ENCODE assay signal across 38 mouse cellular contexts in genomic region chrX:85292781-85293180, GRCm38 (mm10). TPM values are rescaled to one million over a fixed set of nuclear protein-coding genes. Genes with fewer than 3 reads are reported as not detected.
DNase-seq lines count a peak whose midpoint lies in the region; TF ChIP-seq lines count a peak whose summit lies in the region.
"Had no signal": no experiment of that assay in that cellular context is flagged by ENCODE, and none has a peak within 500 bp of the region (broad histone marks: within the 10 kb centered on the region; RNA-seq: fewer than 3 reads in every experiment).

No protein-coding gene starts in this region.

- H3K27me3 ChIP-seq in thymus, adult 2 months (ENCODE audit: control insufficient read depth, insufficient read depth, low read length): no peaks in the 10 kb centered on the region
- H3K27me3 ChIP-seq: heart, embryonic 12.5 days; hindbrain, embryonic 15.5 days; liver, embryonic 12.5 days; midbrain, embryonic 12.5 days; neural tube, embryonic 12.5 days had no signal

- 61% methylated on average over 5 of the region's 5 CpGs for WGBS in thymus, adult 2 months

- TF ChIP-seq POLR2A in thymus, adult 2 months (IDR thresholded peaks at IDR 0.05; ENCODE audit: control insufficient read depth, extremely low read depth, insufficient read depth, low read length, poor library complexity): no peak

- H3K36me3 ChIP-seq in thymus, adult 2 months (ENCODE audit: control insufficient read depth, insufficient read depth, low read length): no peaks in the 10 kb centered on the region
- H3K36me3 ChIP-seq: G1E; heart, embryonic 12.5 days; hindbrain, embryonic 15.5 days; liver, embryonic 12.5 days; midbrain, embryonic 12.5 days; neural tube, embryonic 12.5 days had no signal

- peaks cover 15% of the 10 kb centered on the region for H3K4me1 ChIP-seq in thymus, adult 2 months (replicated peaks; ENCODE audit: control insufficient read depth, insufficient read depth, low read length)
- H3K4me1 ChIP-seq in brown adipose tissue, adult 24 weeks (ENCODE audit: control insufficient read depth, insufficient read depth, insufficient read length, low read length): no peaks in the 10 kb centered on the region
- H3K4me1 ChIP-seq: heart, embryonic 12.5 days; hindbrain, embryonic 15.5 days; liver, embryonic 12.5 days; megakaryocyte, embryonic 14.5 days; midbrain, embryonic 12.5 days; neural tube, embryonic 12.5 days had no signal

- peak overlapping the region; percentile 47; the same call in 1 of the 2 replicates for H3K27ac ChIP-seq in thymus, adult 2 months (ENCODE audit: control insufficient read depth, insufficient read depth, low read length)
- peak overlapping the region; percentile 45 for H3K27ac ChIP-seq in brown adipose tissue, adult 24 weeks (replicated peaks; ENCODE audit: low read depth, low read length)
- H3K27ac ChIP-seq: heart, adult 2 months; hindbrain, embryonic 15.5 days; liver, embryonic 12.5 days; midbrain, embryonic 12.5 days; neural tube, embryonic 12.5 days had no signal

- TF ChIP-seq CTCF in thymus, adult 2 months (IDR thresholded peaks at IDR 0.05; ENCODE audit: borderline replicate concordance, control insufficient read depth, extremely low read depth, insufficient read depth, low read length, poor library complexity): no peak

- intact Hi-C loops in heart, postnatal 36 days (cut with DNase I): no loop called here

- DNase-seq in adrenal gland, postnatal 14 days: peak; percentile 6
- DNase-seq in adrenal gland, adult 18-20 months (ENCODE audit: low spot score in 2 of 2): no peak
- DNase-seq in thymus, adult 2 months: no peak
- no peak for DNase-seq in thymus, postnatal 0 days (ENCODE audit: low spot score)
- DNase-seq in heart, postnatal 36 days: no peak
- DNase-seq in kidney, postnatal 4 days: no peak
- DNase-seq: cerebellum, adult 2 months; cerebellum, postnatal 25 days; gastrocnemius, postnatal 14 days; heart, adult 2 months; kidney, adult 11 months; kidney, postnatal 14 days; lung, adult 18-20 months; right cerebral cortex, postnatal 4 days had no signal

- H3K4me3 ChIP-seq in thymus, adult 2 months (ENCODE audit: control insufficient read depth, insufficient read depth, low read length): no peak overlapping the region
- no peak overlapping the region for H3K4me3 ChIP-seq in brown adipose tissue, adult 24 weeks (ENCODE audit: insufficient read depth, low read depth, low read length)
- H3K4me3 ChIP-seq: heart, adult 2 months; heart, embryonic 12.5 days; hindbrain, embryonic 15.5 days; liver, embryonic 12.5 days; megakaryocyte, embryonic 14.5 days; midbrain, embryonic 12.5 days; myocyte; neural tube, embryonic 12.5 days had no signal

RNA-seq across cellular contexts. Expression of gene Fthl17a, which starts 43.3 kb away (rescaled TPM):
- total RNA-seq in adrenal gland, postnatal 14 days (2021): not detected in 2 replicates
- not detected for total RNA-seq in adrenal gland, adult 18-20 months (2021)
- not detected in 2 replicates for polyA plus RNA-seq in thymus, adult 2 months (2012; rRNA removed)
- polyA plus RNA-seq in thymus, postnatal 0 days (2015; fragmentation: Nextera tagmentation; extraction: Ambion mirVana): 0.17 TPM in 1 of 2 replicates, not detected in the other
- polyA plus RNA-seq in brown adipose tissue, adult 24 weeks (2012; ENCODE audit: insufficient read depth, insufficient read length, missing spikeins): not detected in 2 replicates
- not detected for total RNA-seq in heart, postnatal 36 days (2021)
- total RNA-seq: G1E; gastrocnemius, postnatal 14 days; heart, adult 2 months; hematopoietic stem cell, adult 5-6 weeks; layer of hippocampus, adult 18-20 months; layer of hippocampus, postnatal 10 days; left cerebral cortex, adult 18-20 months; left cerebral cortex, postnatal 14 days; midbrain, postnatal 0 days had no signal
- polyA plus RNA-seq: C2C12; cerebellum, adult 2 months; embryonic facial prominence, embryonic 11.5 days; forebrain, embryonic 14.5 days; G1E; heart, adult 2 months; heart, embryonic 12.5 days; heart, postnatal 0 days; hindbrain, embryonic 15.5 days; inflammation-experienced regulatory T-cells, adult 6 months; kidney, embryonic 14.5 days; limb, embryonic 11.5 days; liver, embryonic 12.5 days; lung, postnatal 0 days; midbrain, embryonic 12.5 days; midbrain, postnatal 0 days; myocyte; neural tube, embryonic 12.5 days; spleen, adult 2 months had no signal
